Mouse (Mus musculus): ENCODE data around the gene Csrp1. TPM values are rescaled to one million over a fixed set of nuclear protein-coding genes. Genes with fewer than 3 reads are reported as not detected.

Gene Csrp1
- total and polyA plus RNA-seq, 3 experiments, result 44.4 to 73.0 TPM; not detected in 1

GRCm38 (mm10) chr1:135794216-135795134 is 74.6 kb downstream of the Csrp1 start (continued):
- TF ChIP-seq MEF2A (IDR thresholded peaks at IDR 0.05; ENCODE audit: extremely low read depth, insufficient replicate concordance, low read depth, low read length, poor library complexity, severe bottlenecking) (no peak), SMC3 (IDR thresholded peaks at IDR 0.05; ENCODE audit: low read depth, low read length) (no peak), ZNF384 (IDR thresholded peaks at IDR 0.05; ENCODE audit: low read depth, low read length) (no peak)

DNA sequence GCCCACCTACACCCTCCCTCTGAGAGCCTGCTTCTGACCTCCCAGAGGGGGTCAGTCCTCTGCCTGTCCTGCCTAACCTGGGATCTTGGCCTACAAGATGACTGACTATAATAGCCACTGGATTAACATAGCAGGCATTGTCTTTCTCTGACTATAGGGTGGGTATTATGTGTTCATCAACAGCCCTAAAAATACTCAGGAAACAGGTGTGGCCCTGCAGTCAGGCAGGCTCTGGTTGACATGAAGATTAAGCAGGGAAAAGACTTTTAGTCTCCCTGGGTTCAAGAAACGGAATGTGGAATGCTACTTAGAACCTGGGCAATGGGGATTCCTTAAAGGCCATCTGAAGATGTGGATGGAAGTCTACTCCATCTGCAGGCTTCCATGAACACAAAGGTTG is 78.6 kb downstream of the Csrp1 start:
- H3K36me3 ChIP-seq (ENCODE audit: control insufficient read depth in 1 of 2, insufficient read depth in 2 of 2, low read length in 2 of 2), result peaks cover 0 to 4% of the 10 kb centered on the region in 2 experiments; a peak in 2 of 4 replicates

DNA sequence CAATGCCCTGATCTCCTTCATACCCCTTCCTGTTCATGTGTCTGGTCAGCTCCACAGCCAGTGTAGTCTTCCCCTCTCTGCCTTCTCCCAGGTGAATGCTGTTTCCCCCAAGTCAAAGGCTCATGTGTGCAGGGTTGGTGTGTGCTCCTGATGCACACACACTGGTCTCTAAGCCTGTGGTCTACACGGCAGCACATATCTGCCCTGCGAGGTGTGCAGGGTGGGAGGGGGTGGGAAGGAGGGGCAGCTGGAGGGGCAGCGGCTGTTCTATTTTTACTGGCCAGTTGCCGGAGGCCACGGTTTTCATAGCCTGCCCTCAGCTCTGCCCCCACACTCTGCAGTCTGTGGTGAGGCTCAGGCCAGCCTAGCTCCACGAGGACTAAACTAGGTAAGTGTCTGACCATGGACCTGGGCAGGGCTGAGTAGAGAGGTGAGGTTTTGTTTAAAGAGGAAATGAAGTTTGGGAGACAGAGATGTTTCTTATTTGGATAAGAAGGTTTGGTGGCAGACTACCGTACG is 79.3 kb downstream of the Csrp1 start:
- no peak for DNase-seq (ENCODE audit: low read depth, low spot score)
- Histone ChIP-seq H3K9me3 (replicated peaks; ENCODE audit: insufficient read depth, low read length) (no peaks in the 10 kb centered on the region), H3K27me3 (ENCODE audit: control insufficient read depth in 1 of 2, insufficient read depth in 2 of 2, low read length in 2 of 2) (no peaks in the 10 kb centered on the region; a peak in 1 of 4 replicates), H3K79me2 (ENCODE audit: control insufficient read depth, insufficient read depth, low read length, poor library complexity) (no peaks in the 10 kb centered on the region), H3K9ac (ENCODE audit: control insufficient read depth, low read depth, low read length, poor library complexity, severe bottlenecking) (no peak overlapping the region), H3K36me3 (ENCODE audit: control insufficient read depth in 1 of 2, insufficient read depth in 2 of 2, low read length in 2 of 2) (peaks cover 0 to 4% of the 10 kb centered on the region in 2 experiments; a peak in 2 of 4 replicates), H3K27ac (ENCODE audit: control insufficient read depth, low read depth, low read length) (no peak overlapping the region), H3K4me3 (ENCODE audit: control insufficient read depth in 1 of 2, insufficient read depth in 1 of 2, low read depth in 2 of 2, low read length in 2 of 2) (no peak overlapping the region), H3K4me1 (ENCODE audit: control insufficient read depth in 1 of 2, insufficient read depth in 2 of 2, low read length in 2 of 2) (peaks cover 0 to 15% of the 10 kb centered on the region in 2 experiments; a peak in 2 of 4 replicates)
- no peak for TF ChIP-seq MAX (IDR thresholded peaks at IDR 0.05; ENCODE audit: low read length)
- TF ChIP-seq CHD2 (IDR thresholded peaks at IDR 0.05; ENCODE audit: low read length), result no peak
- TF ChIP-seq E2F4 (IDR thresholded peaks at IDR 0.05; ENCODE audit: borderline replicate concordance, low read depth, low read length), result no peak
- no peak for TF ChIP-seq POLR2A (IDR thresholded peaks at IDR 0.05; ENCODE audit: control insufficient read depth in 1 of 2, insufficient read depth in 1 of 2, low read depth in 1 of 2, low read length in 2 of 2, poor library complexity in 1 of 2)
- TF ChIP-seq USF2 (IDR thresholded peaks at IDR 0.05; ENCODE audit: borderline replicate concordance in 1 of 2, insufficient read depth in 1 of 2, low read depth in 1 of 2, low read length in 2 of 2), result no peak

More for the DNA sequence above, 78.6 kb downstream of the Csrp1 start:
- H3K79me2 ChIP-seq (ENCODE audit: control insufficient read depth, insufficient read depth, low read length, poor library complexity), result no peaks in the 10 kb centered on the region
- H3K9ac ChIP-seq (ENCODE audit: control insufficient read depth, low read depth, low read length, poor library complexity, severe bottlenecking), result no peak overlapping the region
- H3K9me3 ChIP-seq (replicated peaks; ENCODE audit: insufficient read depth, low read length), result no peaks in the 10 kb centered on the region
- TF ChIP-seq RAD21 (IDR thresholded peaks at IDR 0.05; ENCODE audit: low read depth, low read length), result no peak
- TF ChIP-seq UBTF (IDR thresholded peaks at IDR 0.05; ENCODE audit: borderline replicate concordance, insufficient read depth, low read depth, low read length), result no peak
- TF ChIP-seq SMC3 (IDR thresholded peaks at IDR 0.05; ENCODE audit: low read depth, low read length), result no peak
- TF ChIP-seq RCOR1 (IDR thresholded peaks at IDR 0.05; ENCODE audit: low read depth, low read length), result no peak
- no peak for TF ChIP-seq E2F4 (IDR thresholded peaks at IDR 0.05; ENCODE audit: borderline replicate concordance, low read depth, low read length)
- no peak for TF ChIP-seq ETS1 (IDR thresholded peaks at IDR 0.05; ENCODE audit: low read depth, low read length)
- no peak for TF ChIP-seq CTCF (IDR thresholded peaks at IDR 0.05 in 2 of 3, conservative IDR thresholded peaks at IDR 0.05 in 1 of 3; ENCODE audit: control insufficient read depth in 1 of 3, insufficient read depth in 1 of 3, low read depth in 2 of 3, low read length in 3 of 3, poor library complexity in 1 of 3, severe bottlenecking in 1 of 3)
- H3K27me3 ChIP-seq (ENCODE audit: control insufficient read depth in 1 of 2, insufficient read depth in 2 of 2, low read length in 2 of 2), result no peaks in the 10 kb centered on the region; a peak in 1 of 4 replicates
- peaks cover 0 to 19% of the 10 kb centered on the region in 2 experiments; a peak in 2 of 4 replicates for H3K4me1 ChIP-seq (ENCODE audit: control insufficient read depth in 1 of 2, insufficient read depth in 2 of 2, low read length in 2 of 2)
- no peak for DNase-seq (ENCODE audit: low read depth, low spot score)
- H3K4me3 ChIP-seq (ENCODE audit: control insufficient read depth in 1 of 2, insufficient read depth in 1 of 2, low read depth in 2 of 2, low read length in 2 of 2), result no peak overlapping the region
- H3K27ac ChIP-seq (ENCODE audit: control insufficient read depth, low read depth, low read length), result no peak overlapping the region

Measured in MEL (cell line).